Mouse (Mus musculus) lung, postnatal 0 days (tissue): ENCODE data around the gene Snf8.

ENCODE experiments used
- CTCF ChIP-seq: IDR thresholded peaks from 2 replicates; pipeline ENCODE4 v1.5.1; 2016; ENCODE audit warnings: antibody characterized with exemption, mild to moderate bottlenecking
- EP300 ChIP-seq: IDR thresholded peaks from 2 replicates; pipeline ENCODE4 v1.6.1; 2016; ENCODE audit warnings: antibody characterized with exemption, mild to moderate bottlenecking, control low read depth

DNA sequence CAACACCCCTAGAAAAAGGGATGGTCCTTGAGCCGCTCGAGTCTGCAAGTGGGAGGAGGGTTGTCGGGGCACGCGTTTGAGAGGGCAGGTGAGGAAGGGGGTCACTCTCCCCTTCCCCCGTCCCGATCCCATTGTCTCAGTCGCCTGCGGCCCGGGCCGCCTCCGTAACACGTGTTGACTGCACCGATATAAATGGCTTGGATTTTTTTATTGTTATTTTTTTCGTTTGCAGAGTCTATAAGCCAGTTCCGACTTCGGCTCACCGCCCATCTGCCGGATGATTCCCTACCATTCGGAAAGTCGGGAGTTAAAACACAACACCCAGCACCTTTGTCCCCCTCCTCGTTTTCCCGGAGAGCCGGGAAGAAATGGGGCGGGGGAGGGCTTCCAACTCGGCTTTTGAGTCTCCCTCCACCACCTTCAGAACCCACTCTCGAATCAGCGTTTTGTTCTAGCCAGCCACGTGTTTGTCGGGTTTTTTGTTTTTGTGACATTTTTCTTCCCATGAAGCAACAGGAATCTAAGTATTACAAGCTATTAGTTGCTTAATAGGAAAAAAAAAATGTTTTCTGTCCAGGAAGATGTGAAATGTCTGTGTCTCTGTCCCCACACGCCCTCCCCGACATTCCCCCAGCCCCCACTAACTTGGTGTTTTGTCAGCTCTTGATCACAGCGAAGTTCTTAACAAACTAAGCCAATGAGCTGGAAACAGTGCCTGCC lies 27.0 kb upstream of the Snf8 start:
- TF ChIP-seq CTCF = no peak
- TF ChIP-seq EP300 = no peak
